Mouse (Mus musculus): ENCODE data around the gene Tmem87a. TPM values are rescaled to one million over a fixed set of nuclear protein-coding genes. Genes with fewer than 3 reads are reported as not detected.

Tmem87a gene
- 9.8 TPM for polyA plus RNA-seq (2012; fragmentation: generic; extraction: Trizol)
- long read RNA-seq, experiment 1, transcript Tmem87a-202 (20 exons, 2,897 nt): minor isoform, 8 of 29 reads
- long read RNA-seq, experiment 1, transcript Tmem87a-201 (20 exons, 2,874 nt): major isoform, 9 of 29 reads
- long read RNA-seq, experiment 1, partial matches to known transcripts: 2 of 29 reads
- long read RNA-seq, experiment 1, other reads (novel, unspliced or antisense): 10 of 29 reads
- long read RNA-seq, experiment 2, transcript Tmem87a-201 (20 exons, 2,874 nt): major isoform, 139 of 266 reads
- long read RNA-seq, experiment 2, transcript Tmem87a-202 (20 exons, 2,897 nt): minor isoform, 80 of 266 reads
- long read RNA-seq, experiment 2, partial matches to known transcripts: 7 of 266 reads
- long read RNA-seq, experiment 2, other reads (novel, unspliced or antisense): 37 of 266 reads

- Histone ChIP-seq H3K79me2 (ENCODE audit: control insufficient read depth, insufficient read depth) (peaks cover 47% of the 10 kb centered on the region), H3K4me3 (ENCODE audit: insufficient read depth, poor library complexity, severe bottlenecking) (peak within 1 kb of the TSS; percentile 97), H3ac (ENCODE audit: control insufficient read depth, insufficient read length, low read depth) (peak within 1 kb of the TSS; percentile 87), H3K79me3 (ENCODE audit: low read depth) (peaks cover 40% of the 10 kb centered on the region), H3K36me3 (ENCODE audit: control insufficient read depth, insufficient read depth) (peaks cover 9% of the 10 kb centered on the region), H3K27me3 (ENCODE audit: control insufficient read depth, insufficient read depth, insufficient read length) (no peaks in the 10 kb centered on the region)
- TF ChIP-seq USF1 (IDR thresholded peaks at IDR 0.05; ENCODE audit: low read depth) (no peak), CEBPB (IDR thresholded peaks at IDR 0.05; ENCODE audit: low read depth) (no peak), MYOD1 (IDR thresholded peaks at IDR 0.05; ENCODE audit: control insufficient read depth, insufficient read length, low read depth) (no peak), MAX (IDR thresholded peaks at IDR 0.05) (no peak), FOSL1 (IDR thresholded peaks at IDR 0.05; ENCODE audit: insufficient read depth, low read length, poor library complexity, severe bottlenecking) (no peak)
Measured at GRCm38 (mm10) chr2:120403986-120404822, at the start of gene Tmem87a. Gene Tmem87a, minus strand, starts transcription at chr2:120404113.

- H3ac ChIP-seq (ENCODE audit: control insufficient read depth, insufficient read length, low read depth): no peak overlapping the region
- TF ChIP-seq USF1 (IDR thresholded peaks at IDR 0.05; ENCODE audit: low read depth) (no peak), MYOD1 (IDR thresholded peaks at IDR 0.05; ENCODE audit: control insufficient read depth, insufficient read length, low read depth) (no peak), MYOG (IDR thresholded peaks at IDR 0.05; ENCODE audit: control insufficient read depth, extremely low read depth, insufficient read length) (no peak), FOSL1 (IDR thresholded peaks at IDR 0.05; ENCODE audit: insufficient read depth, low read length, poor library complexity, severe bottlenecking) (no peak), MAX (IDR thresholded peaks at IDR 0.05) (no peak), CEBPB (IDR thresholded peaks at IDR 0.05; ENCODE audit: low read depth) (no peak), CTCF (IDR thresholded peaks at IDR 0.05; ENCODE audit: control insufficient read depth, insufficient read depth, insufficient read length) (no peak)
- no peaks in the 10 kb centered on the region for H3K27me3 ChIP-seq (ENCODE audit: control insufficient read depth, insufficient read depth, insufficient read length)
- no peaks in the 10 kb centered on the region for H3K36me3 ChIP-seq (ENCODE audit: control insufficient read depth, insufficient read depth)
- no peak overlapping the region for H3K4me3 ChIP-seq (ENCODE audit: insufficient read depth, poor library complexity, severe bottlenecking)
- no peaks in the 10 kb centered on the region for H3K79me3 ChIP-seq (ENCODE audit: low read depth)
- H3K79me2 ChIP-seq (ENCODE audit: control insufficient read depth, insufficient read depth): no peaks in the 10 kb centered on the region
Measured at GRCm38 (mm10) chr2:120452600-120452999, 48.7 kb upstream of the Tmem87a start.

GRCm38 (mm10) chr2:120450724-120451123 lies 46.8 kb upstream of the Tmem87a start:
- Histone ChIP-seq H3K4me3 (ENCODE audit: insufficient read depth, poor library complexity, severe bottlenecking) (no peak overlapping the region), H3K79me3 (ENCODE audit: low read depth) (no peaks in the 10 kb centered on the region), H3ac (ENCODE audit: control insufficient read depth, insufficient read length, low read depth) (no peak overlapping the region), H3K27me3 (ENCODE audit: control insufficient read depth, insufficient read depth, insufficient read length) (no peaks in the 10 kb centered on the region), H3K36me3 (ENCODE audit: control insufficient read depth, insufficient read depth) (no peaks in the 10 kb centered on the region), H3K79me2 (ENCODE audit: control insufficient read depth, insufficient read depth) (no peaks in the 10 kb centered on the region)
- TF ChIP-seq FOSL1 (IDR thresholded peaks at IDR 0.05; ENCODE audit: insufficient read depth, low read length, poor library complexity, severe bottlenecking) (no peak), MYOG (IDR thresholded peaks at IDR 0.05; ENCODE audit: control insufficient read depth, extremely low read depth, insufficient read length) (no peak), USF1 (IDR thresholded peaks at IDR 0.05; ENCODE audit: low read depth) (no peak), CEBPB (IDR thresholded peaks at IDR 0.05; ENCODE audit: low read depth) (no peak), MAX (IDR thresholded peaks at IDR 0.05) (no peak), MYOD1 (IDR thresholded peaks at IDR 0.05; ENCODE audit: control insufficient read depth, insufficient read length, low read depth) (no peak), CTCF (IDR thresholded peaks at IDR 0.05; ENCODE audit: control insufficient read depth, insufficient read depth, insufficient read length) (no peak)

- Histone ChIP-seq H3K79me3 (ENCODE audit: low read depth) (no peaks in the 10 kb centered on the region), H3K36me3 (ENCODE audit: control insufficient read depth, insufficient read depth) (no peaks in the 10 kb centered on the region), H3K27me3 (ENCODE audit: control insufficient read depth, insufficient read depth, insufficient read length) (no peaks in the 10 kb centered on the region), H3K79me2 (ENCODE audit: control insufficient read depth, insufficient read depth) (no peaks in the 10 kb centered on the region), H3ac (ENCODE audit: control insufficient read depth, insufficient read length, low read depth) (no peak overlapping the region), H3K4me3 (ENCODE audit: insufficient read depth, poor library complexity, severe bottlenecking) (no peak overlapping the region)
- TF ChIP-seq MYOD1 (IDR thresholded peaks at IDR 0.05; ENCODE audit: control insufficient read depth, insufficient read length, low read depth): no peak
- no peak for TF ChIP-seq USF1 (IDR thresholded peaks at IDR 0.05; ENCODE audit: low read depth)
Measured at GRCm38 (mm10) chr2:120447306-120447705, 43.4 kb upstream of the Tmem87a start.

- H3K79me3 ChIP-seq (ENCODE audit: low read depth): no peaks in the 10 kb centered on the region
- no peak overlapping the region for H3ac ChIP-seq (ENCODE audit: control insufficient read depth, insufficient read length, low read depth)
- TF ChIP-seq CTCF (IDR thresholded peaks at IDR 0.05; ENCODE audit: control insufficient read depth, insufficient read depth, insufficient read length) (no peak), MYOD1 (IDR thresholded peaks at IDR 0.05; ENCODE audit: control insufficient read depth, insufficient read length, low read depth) (no peak), FOSL1 (IDR thresholded peaks at IDR 0.05; ENCODE audit: insufficient read depth, low read length, poor library complexity, severe bottlenecking) (no peak), MAX (IDR thresholded peaks at IDR 0.05) (no peak), CEBPB (IDR thresholded peaks at IDR 0.05; ENCODE audit: low read depth) (no peak), USF1 (IDR thresholded peaks at IDR 0.05; ENCODE audit: low read depth) (no peak), MYOG (IDR thresholded peaks at IDR 0.05; ENCODE audit: control insufficient read depth, extremely low read depth, insufficient read length) (no peak)
- H3K27me3 ChIP-seq (ENCODE audit: control insufficient read depth, insufficient read depth, insufficient read length): no peaks in the 10 kb centered on the region
- no peaks in the 10 kb centered on the region for H3K36me3 ChIP-seq (ENCODE audit: control insufficient read depth, insufficient read depth)
- H3K4me3 ChIP-seq (ENCODE audit: insufficient read depth, poor library complexity, severe bottlenecking): no peak overlapping the region
- no peaks in the 10 kb centered on the region for H3K79me2 ChIP-seq (ENCODE audit: control insufficient read depth, insufficient read depth)
Measured at GRCm38 (mm10) chr2:120446373-120446772, 42.5 kb upstream of the Tmem87a start.
